Comparison of ENCODE assay signal across 8 mouse cellular contexts in the genomic region with DNA sequence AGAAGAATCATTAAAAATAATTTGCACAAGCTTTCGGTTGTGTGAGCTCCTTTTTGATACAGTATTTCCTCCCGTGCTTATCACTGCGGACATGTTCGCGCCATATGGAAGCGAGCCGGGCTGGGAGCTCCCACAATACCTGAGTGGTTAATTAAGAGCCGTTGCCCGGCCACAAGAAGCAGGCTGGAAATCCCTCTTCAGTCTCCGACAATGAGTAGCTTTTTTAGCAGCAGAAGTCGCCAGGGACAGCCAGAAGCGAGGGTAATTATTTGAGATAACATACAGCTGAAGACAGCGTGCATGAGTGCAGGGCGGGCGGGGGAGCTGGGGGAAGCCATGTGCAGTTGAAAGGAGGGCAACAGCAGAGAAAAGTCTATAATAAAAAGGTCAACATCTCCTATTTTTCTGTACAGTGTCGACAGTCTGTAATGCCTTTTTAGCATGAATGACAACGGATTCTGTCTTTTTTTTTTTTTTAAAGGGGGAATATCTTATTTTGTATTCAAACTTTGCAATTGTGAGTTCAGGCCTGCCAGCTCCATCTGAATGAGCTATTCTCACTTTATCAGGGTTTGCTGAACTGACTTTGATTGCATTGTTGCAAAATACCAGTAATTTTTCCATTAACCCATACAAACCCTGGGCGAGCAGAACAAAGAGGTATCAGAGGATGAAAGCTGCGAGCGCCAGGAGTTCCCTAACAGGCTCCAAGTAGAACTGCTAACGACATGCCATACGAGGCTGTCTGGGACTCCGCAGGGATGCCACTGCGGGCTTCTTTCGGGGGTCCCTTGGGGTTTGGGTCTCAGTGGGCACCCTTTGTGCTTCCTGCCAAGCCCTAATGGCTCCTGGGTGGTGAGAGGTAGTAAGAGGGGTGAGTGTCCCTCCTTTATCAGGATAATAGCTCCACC.
A peak's percentile ranks its signal among the peaks of the same experiment; 100 is the strongest.
DNase-seq lines count a peak whose midpoint lies in the region; ATAC-seq and TF ChIP-seq lines count a peak whose summit lies in the region.

No protein-coding gene starts in this region.

- H3K27me3 ChIP-seq in embryonic facial prominence, embryonic 10.5 days (replicated peaks; ENCODE audit: low read depth, poor library complexity, severe bottlenecking), result peaks cover 86% of the 10 kb centered on the region
- H3K27me3 ChIP-seq in liver, embryonic 16.5 days (ENCODE audit: control insufficient read depth, insufficient read depth, low read depth, low read length), result no peaks in the 10 kb centered on the region

- peak overlapping the region; percentile 16; the same call in 1 of the 2 replicates for H3K4me2 ChIP-seq in liver, embryonic 16.5 days (ENCODE audit: low read depth, low read length)

- peaks cover 72% of the 10 kb centered on the region for H3K4me1 ChIP-seq in embryonic facial prominence, embryonic 10.5 days
- H3K4me1 ChIP-seq in liver, embryonic 16.5 days (ENCODE audit: control insufficient read depth, low read depth, low read length), result no peaks in the 10 kb centered on the region

- intact Hi-C loops in heart, postnatal 10 days (cut with DNase I), result no loop called here

- no peak for TF ChIP-seq CTCF in brain, embryonic 14.5 days (IDR thresholded peaks at IDR 0.05; ENCODE audit: borderline replicate concordance, extremely low read depth, insufficient read depth, insufficient read length)

- no peak for TF ChIP-seq POLR2A in brain, embryonic 14.5 days (IDR thresholded peaks at IDR 0.05; ENCODE audit: borderline replicate concordance, extremely low read depth, insufficient read depth, insufficient read length, poor library complexity, severe bottlenecking)

- peak; percentile 95 for DNase-seq in brain, embryonic 14.5 days (ENCODE audit: low read depth)
- peak; percentile 62 for DNase-seq in embryonic facial prominence, embryonic 10.5 days (ENCODE audit: low spot score)
- DNase-seq in heart, postnatal 10 days, result peak; percentile 49 to 58
- no peak for DNase-seq in yolk sac, embryonic 10.5 days (ENCODE audit: low spot score)
- no peak for DNase-seq in kidney, adult 11 months
- DNase-seq in gastrocnemius, adult 18-20 months (ENCODE audit: low spot score), result no peak
- no peak for DNase-seq in thymus, postnatal 14 days

- WGBS in embryonic facial prominence, embryonic 10.5 days, result 39% methylated on average over 25 of the region's 25 CpGs
- 33% methylated on average over 25 of the region's 25 CpGs for WGBS in liver, embryonic 16.5 days (ENCODE audit: insufficient replicate concordance)

- no peak overlapping the region for H3K9ac ChIP-seq in liver, embryonic 16.5 days (ENCODE audit: low read depth, low read length)

- no peaks in the 10 kb centered on the region for H3K36me3 ChIP-seq in embryonic facial prominence, embryonic 10.5 days (replicated peaks)
- H3K36me3 ChIP-seq in liver, embryonic 16.5 days (ENCODE audit: control insufficient read depth, insufficient read depth), result no peaks in the 10 kb centered on the region

- ATAC-seq in liver, embryonic 16.5 days (ENCODE audit: low read depth), result no peak

- peak overlapping the region; percentile 27 for H3K4me3 ChIP-seq in embryonic facial prominence, embryonic 10.5 days
- H3K4me3 ChIP-seq in liver, embryonic 16.5 days (ENCODE audit: low read depth, low read length), result no peak overlapping the region

- 0 out of 2 replicates have a peak, but pooled peaks cover 3% of the 10 kb centered on the region for H3K9me3 ChIP-seq in embryonic facial prominence, embryonic 10.5 days
- H3K9me3 ChIP-seq in liver, embryonic 16.5 days (replicated peaks; ENCODE audit: control insufficient read depth, low read length), result no peaks in the 10 kb centered on the region

- peak overlapping the region; percentile 58 for H3K27ac ChIP-seq in embryonic facial prominence, embryonic 10.5 days (replicated peaks)
- H3K27ac ChIP-seq in liver, embryonic 16.5 days (ENCODE audit: low read length), result no peak overlapping the region

Comparison
In these comparisons a context has a peak if more than half of its experiments do, and no peak if none do; other contexts are left out.
1. DNase-seq: peak in brain, embryonic 14.5 days (single experiment), embryonic facial prominence, embryonic 10.5 days (single experiment) and heart, postnatal 10 days (2 of 2); none in yolk sac, embryonic 10.5 days (single experiment), kidney, adult 11 months (single experiment), gastrocnemius, adult 18-20 months (single experiment) and thymus, postnatal 14 days (single experiment).